Mouse (Mus musculus) neural tube, embryonic 11.5 days (tissue): ENCODE measurements around the gene Il1f10. TPM values are rescaled to one million over a fixed set of nuclear protein-coding genes. Genes with fewer than 3 reads are reported as not detected.

ENCODE experiments used
- ATAC-seq: fragments of 200-750 bp; cut with Nextera tagmentation; 2 replicates; pipeline ENCODE4 v1.8.0; 2017; ENCODE audit warnings: moderate number of reproducible peaks, mild to moderate bottlenecking, moderate TSS enrichment, moderate library complexity; ENCODE audit not compliant: insufficient read depth, low FRiP score, low TSS enrichment
- DNase-seq: peaks from one replicate; pipeline ENCODE4 v3.0.0-alpha.2; 2015; ENCODE audit warnings: low spot score
- H3K27ac ChIP-seq: fragments of 300-500 bp; sonication (generic); 2 replicates; pipeline ENCODE4 v1.5.1; 2014; ENCODE audit warnings: low read depth, mild to moderate bottlenecking, low read length
- H3K27me3 ChIP-seq: fragments of 300-500 bp; sonication (generic); 2 replicates; pipeline ENCODE4 v1.6.1; 2014; ENCODE audit warnings: mild to moderate bottlenecking, low read length, mixed read lengths; ENCODE audit not compliant: control insufficient read depth, insufficient read depth
- H3K36me3 ChIP-seq: fragments of 300-500 bp; sonication (generic); 2 replicates; pipeline ENCODE4 v1.6.1; 2014; ENCODE audit warnings: mild to moderate bottlenecking, low read length, moderate library complexity, mixed read lengths; ENCODE audit not compliant: control insufficient read depth, insufficient read depth
- H3K4me1 ChIP-seq: fragments of 300-500 bp; sonication (generic); 2 replicates; pipeline ENCODE4 v1.6.1; 2014; ENCODE audit warnings: low read length, mixed read lengths; ENCODE audit not compliant: control insufficient read depth, insufficient read depth
- H3K4me2 ChIP-seq: fragments of 300-500 bp; sonication (generic); 2 replicates; pipeline ENCODE4 v1.6.1; 2014; ENCODE audit warnings: low read depth, mild to moderate bottlenecking, moderate library complexity
- H3K4me3 ChIP-seq: fragments of 300-500 bp; sonication (generic); 2 replicates; pipeline ENCODE4 v1.5.1; 2014; ENCODE audit warnings: low read depth, low read length
- H3K9ac ChIP-seq: fragments of 300-500 bp; sonication (generic); 2 replicates; pipeline ENCODE4 v1.6.1; 2014; ENCODE audit warnings: mild to moderate bottlenecking, low read length
- H3K9me3 ChIP-seq: fragments of 300-500 bp; sonication (generic); 2 replicates; pipeline ENCODE4 v1.6.1; 2016; ENCODE audit warnings: low read length; ENCODE audit not compliant: control insufficient read depth
- WGBS: fragments of 180-500 bp; shearing (Covaris S2); extraction: QIAGEN DNeasy Blood & Tissue Kit; methylation state at CpG from one replicate; pipeline ENCODE4 v1.1.7; 2014; 5-methylcytosine and 5-hydroxymethylcytosine counted together
- polyA plus RNA-seq: library from polyadenylated mRNA; unstranded; fragments of >200 nt; fragmentation: Nextera tagmentation; extraction: Ambion mirVana; gene quantifications from 2 replicates; pipeline ENCODE4 v1.2.1, GENCODE M21; 2014

Gene Il1f10
- polyA plus RNA-seq = not detected in 2 replicates

GRCm38 (mm10) chr2:24290896-24291295 is at the start of gene Il1f10:
Il1f10 (plus strand) TSS chr2:24291196.
- ATAC-seq = no peak
- Histone ChIP-seq H3K9me3 (no peaks in the 10 kb centered on the region), H3K4me2 (no peak within 1 kb of the TSS), H3K27me3 (no peaks in the 10 kb centered on the region), H3K27ac (no peak within 1 kb of the TSS), H3K4me3 (no peak within 1 kb of the TSS), H3K36me3 (no peaks in the 10 kb centered on the region), H3K9ac (no peak within 1 kb of the TSS), H3K4me1 (no peaks in the 10 kb centered on the region)
- 88% methylated on average over 5 of the region's 5 CpGs for WGBS
- DNase-seq = no peak

GRCm38 (mm10) chr2:24267503-24267902 is 23.5 kb upstream of the Il1f10 start:
- Histone ChIP-seq H3K4me2 (no peak overlapping the region), H3K9ac (no peak overlapping the region), H3K9me3 (no peaks in the 10 kb centered on the region), H3K27me3 (no peaks in the 10 kb centered on the region), H3K4me1 (no peaks in the 10 kb centered on the region), H3K36me3 (no peaks in the 10 kb centered on the region), H3K27ac (no peak overlapping the region), H3K4me3 (no peak overlapping the region)
- no peak for ATAC-seq
- 85% methylated on average over 1 of the region's 1 CpGs for WGBS
- no peak for DNase-seq

- Histone ChIP-seq H3K4me2 (no peak overlapping the region), H3K27me3 (no peaks in the 10 kb centered on the region), H3K27ac (no peak overlapping the region), H3K36me3 (no peaks in the 10 kb centered on the region), H3K9me3 (no peaks in the 10 kb centered on the region), H3K9ac (no peak overlapping the region), H3K4me1 (no peaks in the 10 kb centered on the region), H3K4me3 (no peak overlapping the region)
- ATAC-seq (no peak), DNase-seq (no peak)
- WGBS = 84% methylated on average over 2 of the region's 2 CpGs
Measured at GRCm38 (mm10) chr2:24273619-24274018, 17.4 kb upstream of the Il1f10 start.

GRCm38 (mm10) chr2:24275146-24275545 is 15.8 kb upstream of the Il1f10 start:
- no peak for ATAC-seq
- no peak overlapping the region for H3K9ac ChIP-seq
- H3K9me3 ChIP-seq = no peaks in the 10 kb centered on the region
- WGBS = 18% methylated on average over 1 of the region's 1 CpGs
- H3K4me2 ChIP-seq = no peak overlapping the region
- H3K4me3 ChIP-seq = no peak overlapping the region
- H3K27ac ChIP-seq = no peak overlapping the region
- no peaks in the 10 kb centered on the region for H3K4me1 ChIP-seq
- H3K27me3 ChIP-seq = no peaks in the 10 kb centered on the region
- H3K36me3 ChIP-seq = no peaks in the 10 kb centered on the region
- no peak for DNase-seq

- no peaks in the 10 kb centered on the region for H3K36me3 ChIP-seq
Measured at GRCm38 (mm10) chr2:24276654-24277053, 14.3 kb upstream of the Il1f10 start, which contains the start of gene Il1f5. Il1f5 (plus strand) TSS chr2:24276954.

GRCm38 (mm10) chr2:24294616-24295015 is 3.6 kb downstream of the Il1f10 start:
- DNase-seq (no peak), ATAC-seq (no peak)
- H3K4me3 ChIP-seq = no peak overlapping the region
- no peak overlapping the region for H3K9ac ChIP-seq
- no peaks in the 10 kb centered on the region for H3K36me3 ChIP-seq
- no peak overlapping the region for H3K27ac ChIP-seq
- H3K4me1 ChIP-seq = no peaks in the 10 kb centered on the region
- WGBS = 46% methylated on average over 1 of the region's 1 CpGs
- no peaks in the 10 kb centered on the region for H3K27me3 ChIP-seq
- H3K4me2 ChIP-seq = no peak overlapping the region
- H3K9me3 ChIP-seq = no peaks in the 10 kb centered on the region

More at GRCm38 (mm10) chr2:24276654-24277053, 14.3 kb upstream of the Il1f10 start, which contains the start of gene Il1f5:
- Histone ChIP-seq H3K9ac (no peak within 1 kb of the TSS), H3K27me3 (no peaks in the 10 kb centered on the region), H3K9me3 (no peaks in the 10 kb centered on the region), H3K4me1 (no peaks in the 10 kb centered on the region), H3K4me3 (no peak within 1 kb of the TSS), H3K27ac (no peak within 1 kb of the TSS), H3K4me2 (no peak within 1 kb of the TSS)
- ATAC-seq (no peak), DNase-seq (no peak)

GRCm38 (mm10) chr2:24296837-24297236 is 5.8 kb downstream of the Il1f10 start:
- WGBS = 13% methylated on average over 3 of the region's 3 CpGs
- Histone ChIP-seq H3K9ac (no peak overlapping the region), H3K4me1 (no peaks in the 10 kb centered on the region), H3K27ac (no peak overlapping the region), H3K4me2 (no peak overlapping the region), H3K9me3 (no peaks in the 10 kb centered on the region), H3K4me3 (no peak overlapping the region), H3K27me3 (no peaks in the 10 kb centered on the region), H3K36me3 (no peaks in the 10 kb centered on the region)
- ATAC-seq (no peak), DNase-seq (peak; percentile 52)

- no peak overlapping the region for H3K9ac ChIP-seq
- no peak for DNase-seq
- no peaks in the 10 kb centered on the region for H3K36me3 ChIP-seq
- no peak overlapping the region for H3K4me2 ChIP-seq
- no peak overlapping the region for H3K4me3 ChIP-seq
- H3K4me1 ChIP-seq = no peaks in the 10 kb centered on the region
- ATAC-seq = no peak
- no peak overlapping the region for H3K27ac ChIP-seq
- no peaks in the 10 kb centered on the region for H3K9me3 ChIP-seq
- H3K27me3 ChIP-seq = no peaks in the 10 kb centered on the region
- 71% methylated on average over 6 of the region's 6 CpGs for WGBS
Measured at GRCm38 (mm10) chr2:24311302-24312001, 20.5 kb downstream of the Il1f10 start.

GRCm38 (mm10) chr2:24316919-24317318 is 25.9 kb downstream of the Il1f10 start:
- no peak overlapping the region for H3K27ac ChIP-seq
- no peaks in the 10 kb centered on the region for H3K4me1 ChIP-seq
- H3K36me3 ChIP-seq = no peaks in the 10 kb centered on the region
- WGBS = 83% methylated on average over 1 of the region's 1 CpGs
- no peaks in the 10 kb centered on the region for H3K27me3 ChIP-seq
- no peak for ATAC-seq
- H3K4me3 ChIP-seq = no peak overlapping the region
- no peak for DNase-seq
- H3K9ac ChIP-seq = no peak overlapping the region
- no peak overlapping the region for H3K4me2 ChIP-seq
- H3K9me3 ChIP-seq = no peaks in the 10 kb centered on the region
